Mouse (Mus musculus) skeletal muscle tissue, adult 2 months (tissue): ENCODE data around the gene Tnp1.

ENCODE experiments used
- DNase-seq: peaks from one replicate; pipeline ENCODE4 v3.0.0-alpha.2; 2012; ENCODE audit warnings: low read depth, low spot score

Gene Tnp1

DNA sequence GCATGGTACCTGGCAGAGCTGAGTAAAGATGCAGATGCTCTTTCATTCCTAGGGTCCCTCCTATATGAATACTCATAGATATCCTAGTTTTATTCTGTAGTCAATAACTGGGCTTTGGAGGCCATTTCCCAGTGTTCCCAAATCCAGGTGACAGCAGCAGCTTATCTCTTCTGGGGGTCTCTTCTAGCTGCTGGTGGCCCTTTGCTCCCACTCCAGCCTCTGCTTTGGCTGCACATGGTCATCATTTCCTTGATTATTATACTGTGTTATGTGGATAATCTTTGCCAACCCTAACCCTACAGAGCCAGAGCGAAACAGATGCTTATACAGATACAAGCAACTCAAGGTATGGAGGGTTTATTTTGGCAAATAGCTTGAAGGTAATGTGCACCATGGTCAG is 8.9 kb downstream of the Tnp1 start:
- no peak for DNase-seq

GRCm38 (mm10) chr1:73004890-73005289 is 10.8 kb downstream of the Tnp1 start:
- no peak for DNase-seq

- DNase-seq = no peak
These were observed 13.1 kb downstream of the Tnp1 start for GRCm38 (mm10) chr1:73002637-73003036.

DNA sequence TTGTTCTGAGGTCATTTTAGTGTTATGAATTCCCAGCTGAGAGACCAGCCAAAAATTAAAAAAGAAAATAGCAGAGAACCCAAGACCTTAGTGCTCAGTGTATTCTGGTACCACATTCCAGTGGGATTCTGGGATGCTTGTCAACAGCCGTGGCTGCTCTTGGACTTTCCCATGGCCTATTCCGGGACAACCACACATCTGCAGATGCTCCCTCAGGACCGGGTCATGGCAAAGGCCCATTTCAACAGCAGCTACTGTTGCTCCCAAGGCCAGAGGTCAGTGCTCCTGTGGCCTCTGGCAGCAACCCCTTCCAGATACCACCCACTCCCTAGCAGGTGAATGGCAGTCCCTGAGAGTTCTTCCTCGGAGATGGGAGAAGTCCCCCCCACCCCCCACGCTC is 13.7 kb downstream of the Tnp1 start:
- peak; percentile 55 for DNase-seq

- DNase-seq = no peak
These were observed 20.8 kb downstream of the Tnp1 start for GRCm38 (mm10) chr1:72994751-72995528.

- peak; percentile 36 for DNase-seq
These were observed 22.7 kb downstream of the Tnp1 start for GRCm38 (mm10) chr1:72992944-72993464.

DNA sequence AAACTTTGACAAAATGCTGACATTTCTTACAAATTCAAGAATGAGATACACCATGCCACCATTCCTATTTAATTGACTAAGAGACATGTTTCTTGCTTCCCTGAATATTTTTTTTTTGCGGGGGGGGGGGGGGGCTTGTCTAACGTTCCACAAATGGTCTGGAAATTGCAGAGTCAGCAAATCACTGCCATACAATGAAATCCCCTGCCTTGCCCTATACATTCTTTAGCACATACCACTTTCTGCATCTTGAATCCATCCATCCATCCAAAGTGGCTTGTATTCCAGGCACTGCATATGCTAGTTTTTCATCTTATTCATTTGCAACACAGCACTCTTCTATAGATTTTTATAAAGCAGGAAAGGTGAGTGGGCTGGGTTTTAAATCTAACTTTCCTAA is 23.5 kb downstream of the Tnp1 start:
- DNase-seq = no peak

- peak; percentile 79 for DNase-seq
These were observed 26.8 kb downstream of the Tnp1 start for GRCm38 (mm10) chr1:72988904-72989303.

DNA sequence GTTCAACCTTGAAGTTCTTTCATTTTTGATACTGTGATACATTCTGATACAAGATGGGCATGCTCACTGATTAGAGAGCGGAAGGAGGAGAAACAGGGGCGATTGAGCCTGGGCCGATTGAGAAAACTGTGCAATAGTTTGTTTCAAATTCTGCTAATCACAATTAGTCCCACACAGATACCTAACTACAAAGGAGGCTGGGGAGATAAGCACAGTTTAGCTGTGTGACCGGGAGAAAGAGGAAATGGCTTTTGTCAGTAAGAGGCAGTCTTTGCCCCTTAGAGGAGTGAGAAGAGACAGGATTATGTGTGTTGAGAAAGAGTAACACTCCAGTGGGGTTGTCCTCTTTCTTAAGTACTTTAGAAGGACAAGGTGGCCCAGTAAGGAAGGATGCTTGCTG is 29.0 kb downstream of the Tnp1 start:
- DNase-seq = no peak

DNA sequence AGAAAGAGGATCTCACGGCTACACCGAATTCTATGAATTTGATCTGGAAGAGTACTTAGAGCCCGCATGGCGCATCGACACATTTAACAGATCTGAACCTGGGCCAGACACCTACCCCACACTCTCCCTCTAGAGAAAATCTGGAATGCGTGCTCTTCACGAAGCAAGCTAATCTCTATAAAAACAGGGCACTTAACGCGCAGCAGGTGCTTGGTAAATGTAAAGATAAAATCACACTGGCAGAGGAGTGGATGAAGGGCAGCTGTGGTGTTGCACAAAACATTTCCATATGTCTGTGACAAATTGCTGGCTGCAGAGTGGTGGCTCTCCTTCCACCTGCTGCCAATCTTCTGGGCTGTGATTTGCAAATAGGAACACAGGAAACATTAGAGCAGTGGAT is 36.8 kb downstream of the Tnp1 start:
- DNase-seq = no peak

GRCm38 (mm10) chr1:72974226-72974625 is 41.5 kb downstream of the Tnp1 start:
- peak; percentile 79 for DNase-seq

DNA sequence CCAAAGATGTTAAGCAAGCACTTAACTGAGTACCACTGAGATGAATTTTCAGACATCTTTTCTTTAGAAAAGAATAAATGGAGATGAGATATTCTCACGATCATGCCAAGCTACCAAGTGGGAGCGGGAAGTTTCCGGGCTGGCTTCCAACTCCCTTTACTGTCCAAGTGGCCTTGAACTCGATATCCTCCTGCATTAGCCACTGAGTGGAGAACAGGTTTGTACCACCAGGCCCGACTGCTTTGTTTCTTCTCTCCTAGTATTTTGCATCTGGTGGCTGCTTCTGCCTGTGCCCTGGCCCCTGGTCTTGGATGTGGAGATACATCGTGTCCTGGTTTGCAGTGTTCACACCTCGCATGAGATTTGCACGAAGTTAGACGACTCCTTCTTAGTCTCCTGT is 45.2 kb downstream of the Tnp1 start:
- DNase-seq = peak; percentile 17

DNA sequence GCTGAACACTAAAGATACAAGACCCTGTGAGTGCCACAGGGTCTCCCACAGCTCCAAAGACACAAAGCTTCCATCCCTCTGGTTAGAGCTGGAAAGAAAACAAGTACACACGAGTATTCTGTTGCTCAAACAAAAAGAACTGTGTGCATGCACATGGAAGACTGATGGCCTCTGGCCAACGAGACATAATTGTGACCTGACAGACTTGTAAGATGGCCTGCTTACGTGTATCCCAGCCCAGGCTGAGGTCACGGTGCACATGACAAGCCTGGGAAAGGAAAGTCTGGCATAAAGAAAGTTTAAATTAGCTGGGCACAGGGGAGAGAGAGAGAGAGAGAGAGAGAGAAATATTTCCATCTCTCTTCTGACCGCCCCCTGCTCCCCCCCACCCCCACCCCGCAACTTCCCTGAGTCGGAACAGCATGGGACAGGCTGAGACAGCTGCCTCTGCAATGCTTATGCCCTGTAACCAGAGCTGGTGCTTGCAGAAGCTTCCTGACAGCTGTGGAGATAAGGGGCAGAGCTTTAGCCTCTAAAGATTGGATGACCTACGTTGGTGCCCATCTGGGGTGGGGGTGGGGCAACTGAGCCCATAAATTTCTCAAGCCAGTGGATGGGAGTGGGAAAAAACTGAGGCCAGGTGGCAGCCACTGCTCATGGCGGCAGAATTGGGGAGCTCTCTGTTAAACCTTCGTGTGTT is 46.4 kb downstream of the Tnp1 start:
- peak; percentile 78 for DNase-seq

DNA sequence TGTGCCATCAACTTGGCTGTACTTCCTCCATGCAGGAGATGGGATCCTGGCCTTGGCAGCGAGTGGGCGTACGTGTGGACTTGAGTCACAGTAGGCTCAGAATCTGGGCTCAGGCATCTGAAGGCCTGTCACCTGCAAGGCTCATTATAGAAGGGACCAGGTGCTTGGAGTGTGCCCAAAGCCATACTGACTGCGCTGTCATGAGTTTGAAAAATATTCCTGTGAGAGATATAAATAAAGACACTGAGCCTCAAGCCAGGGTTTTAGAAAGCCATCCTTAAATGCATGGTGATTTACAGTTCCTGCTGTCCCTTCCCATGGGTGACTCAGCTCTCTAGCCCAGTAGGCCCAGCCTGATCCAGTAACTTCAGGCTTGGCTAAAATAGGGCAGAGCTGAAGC is 49.3 kb downstream of the Tnp1 start:
- DNase-seq = peak; percentile 97
